Mouse (Mus musculus) WW6 (cell line): Measurements from ENCODE around the gene Rdh9.

Source experiments
- DNase-seq: peaks from one replicate; pipeline ENCODE4 v3.0.0-alpha.2; 2013; ENCODE audit warnings: low read depth, low spot score

Gene Rdh9

DNA sequence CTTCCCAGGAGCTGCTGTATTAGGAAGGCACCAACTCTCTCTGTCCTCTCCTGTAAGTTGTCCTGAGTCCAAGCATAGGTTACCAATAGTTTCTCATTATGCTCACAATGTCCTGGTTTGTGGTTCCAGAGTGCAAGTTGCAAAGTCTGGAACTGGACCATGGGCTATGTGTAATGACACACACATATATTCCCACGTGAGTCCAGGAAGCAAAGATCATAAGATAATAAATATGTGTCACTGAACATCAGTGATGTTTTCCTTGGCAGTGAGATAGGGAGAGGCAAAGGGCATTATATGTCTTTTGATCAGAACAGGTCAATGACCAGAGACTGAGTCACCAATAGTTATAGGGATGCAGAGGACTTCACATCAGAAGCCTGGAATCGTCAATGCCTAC lies at the start of gene Rdh9:
Gene Rdh9 (plus strand): TSS at position 376 of the 400 bp plus-strand sequence.
- no peak for DNase-seq

GRCm38 (mm10) chr10:127728437-127728836 lies 47.7 kb upstream of the Rdh9 start:
- DNase-seq, result no peak

DNA sequence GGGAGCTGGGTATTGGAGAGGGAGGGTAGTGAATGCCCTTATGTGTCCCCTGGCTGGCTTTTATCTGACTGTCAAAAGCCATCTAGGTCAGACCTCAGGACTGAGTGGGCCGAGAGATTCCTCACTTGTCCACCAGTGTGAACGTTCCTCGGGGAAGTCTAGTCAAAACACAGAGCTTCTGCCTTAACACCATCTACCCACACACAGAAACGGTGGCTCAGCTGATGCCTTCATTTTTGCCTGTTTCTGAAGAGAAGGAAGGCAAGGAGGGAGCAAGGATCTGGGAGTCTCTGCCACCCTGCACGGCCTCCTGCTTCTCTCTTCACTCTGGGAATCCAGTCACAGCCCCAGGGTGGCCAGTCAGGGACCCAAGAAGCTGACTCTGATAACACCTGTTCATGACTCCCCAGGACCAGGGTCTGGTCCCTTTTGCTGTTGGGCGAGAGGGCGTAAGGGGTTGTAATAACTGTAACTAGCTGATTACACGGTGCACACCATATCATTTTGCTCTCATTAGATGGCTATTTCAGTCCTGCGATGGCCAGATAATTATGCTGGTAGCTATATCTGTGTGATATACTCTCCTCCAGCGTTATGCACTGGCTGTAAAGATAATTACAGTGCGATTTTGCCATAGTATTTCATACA lies 45.8 kb upstream of the Rdh9 start:
- DNase-seq, result no peak

DNA sequence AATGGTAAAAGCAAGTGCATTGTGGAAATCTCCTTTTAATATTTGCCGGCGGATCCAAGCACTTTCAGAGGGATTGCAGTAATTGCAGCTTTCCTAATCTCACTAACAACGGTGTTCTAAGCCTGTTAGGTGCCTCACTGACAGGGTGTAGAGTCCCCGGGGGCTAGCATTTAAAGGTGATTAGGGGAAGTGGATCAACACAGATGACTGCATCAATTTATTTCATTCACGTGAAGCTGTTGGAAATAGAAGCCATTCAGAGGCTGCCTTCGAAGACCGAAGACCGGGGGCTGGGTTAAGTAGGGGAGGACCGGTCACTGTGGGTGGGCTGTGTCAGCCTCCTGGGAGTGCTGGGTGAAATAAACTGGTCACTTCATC lies 45.3 kb upstream of the Rdh9 start:
- no peak for DNase-seq

GRCm38 (mm10) chr10:127731397-127731796 lies 44.8 kb upstream of the Rdh9 start:
- DNase-seq, result no peak

GRCm38 (mm10) chr10:127734434-127734833 lies 41.8 kb upstream of the Rdh9 start:
- DNase-seq, result no peak

GRCm38 (mm10) chr10:127736266-127736665 lies 39.9 kb upstream of the Rdh9 start:
- DNase-seq, result no peak

GRCm38 (mm10) chr10:127736916-127737315 lies 39.3 kb upstream of the Rdh9 start:
- DNase-seq, result no peak

DNA sequence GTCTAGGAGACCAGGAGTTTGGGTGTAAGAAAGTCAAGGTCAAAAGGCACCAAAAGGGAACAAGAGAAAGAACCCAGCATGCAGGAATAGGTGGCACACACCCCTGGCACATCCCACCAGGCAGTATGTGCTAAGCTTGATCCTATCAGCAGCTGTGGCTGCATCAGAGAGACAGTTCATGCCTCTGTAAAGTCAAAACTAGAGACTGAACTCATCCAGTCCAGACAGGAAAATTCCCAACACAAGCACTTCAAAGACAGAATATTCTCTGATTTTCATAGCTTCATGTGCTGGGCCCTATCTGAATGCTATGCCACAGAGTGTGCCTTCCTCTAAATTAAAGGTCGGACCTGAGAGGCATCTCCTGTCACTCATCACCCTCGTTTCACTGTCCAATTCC lies 38.6 kb upstream of the Rdh9 start:
- no peak for DNase-seq

DNA sequence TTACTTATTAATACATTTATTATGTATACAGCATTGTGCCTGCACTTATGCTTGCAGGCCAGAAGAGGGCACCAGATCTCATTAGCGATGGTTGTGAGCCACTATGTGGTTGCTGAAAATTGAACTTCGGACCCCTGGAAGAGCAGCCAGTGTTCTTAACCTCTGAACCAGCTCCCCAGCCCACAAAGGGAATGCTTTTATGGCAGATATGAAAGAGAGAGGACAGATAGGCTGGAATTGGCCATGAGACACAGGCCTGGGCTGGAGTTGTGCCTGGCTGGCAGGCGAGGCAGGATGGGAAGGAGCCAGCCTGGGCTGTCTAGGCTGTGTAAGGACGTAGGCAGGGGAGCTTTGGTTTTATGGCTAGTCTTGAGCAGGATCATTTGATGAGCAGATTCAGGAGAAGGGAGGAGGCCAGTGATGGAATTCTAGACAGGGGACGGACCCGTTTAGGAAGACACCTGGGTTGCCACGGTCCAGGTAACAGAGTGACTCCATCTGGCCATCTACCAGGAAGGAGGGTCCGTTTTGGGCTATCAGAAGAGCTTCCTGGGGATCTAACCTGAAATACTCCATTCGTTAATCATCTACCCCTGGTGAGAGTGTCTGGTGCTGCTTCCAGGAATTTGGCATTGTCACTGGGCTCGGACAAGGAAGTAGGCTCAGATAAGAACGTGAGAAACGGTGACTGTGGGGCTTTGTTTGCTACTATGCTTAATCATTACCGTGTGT lies 37.9 kb upstream of the Rdh9 start:
- no peak for DNase-seq

GRCm38 (mm10) chr10:127739083-127739660 lies 37.0 kb upstream of the Rdh9 start, which contains the start of gene Zbtb39:
TSS of gene Zbtb39 (plus strand) at chr10:127739538.
- peak; percentile 49 for DNase-seq

DNA sequence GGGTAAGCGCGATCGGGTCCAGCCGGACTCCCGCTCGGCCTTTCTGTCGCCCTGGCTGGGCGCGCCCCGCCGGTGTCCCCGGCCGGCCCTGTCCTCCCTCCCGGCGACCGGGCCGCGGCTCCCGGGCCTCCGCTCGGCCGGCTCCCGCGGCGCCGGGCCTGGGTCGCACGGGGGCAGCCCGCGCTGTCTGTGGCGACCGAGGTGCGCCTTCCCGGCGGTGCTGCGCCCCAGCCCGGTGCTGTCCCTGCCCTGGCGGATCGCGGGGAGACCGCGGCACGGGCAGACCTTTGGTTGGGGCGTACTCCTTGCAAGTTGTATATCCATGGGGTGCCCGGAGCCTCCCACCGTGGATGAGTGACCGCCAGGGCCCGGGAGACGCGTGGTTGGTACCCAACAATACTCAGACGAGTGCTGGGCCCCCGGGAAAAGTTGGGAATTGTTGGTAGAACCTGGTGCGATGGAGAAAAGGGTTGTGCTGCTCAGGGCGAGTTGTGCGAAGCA lies 36.5 kb upstream of the Rdh9 start:
- DNase-seq, result no peak

- DNase-seq, result no peak
Observed at GRCm38 (mm10) chr10:127744661-127745060, 31.5 kb upstream of the Rdh9 start.

- DNase-seq, result no peak
Observed at GRCm38 (mm10) chr10:127745886-127746285, 30.3 kb upstream of the Rdh9 start.

DNA sequence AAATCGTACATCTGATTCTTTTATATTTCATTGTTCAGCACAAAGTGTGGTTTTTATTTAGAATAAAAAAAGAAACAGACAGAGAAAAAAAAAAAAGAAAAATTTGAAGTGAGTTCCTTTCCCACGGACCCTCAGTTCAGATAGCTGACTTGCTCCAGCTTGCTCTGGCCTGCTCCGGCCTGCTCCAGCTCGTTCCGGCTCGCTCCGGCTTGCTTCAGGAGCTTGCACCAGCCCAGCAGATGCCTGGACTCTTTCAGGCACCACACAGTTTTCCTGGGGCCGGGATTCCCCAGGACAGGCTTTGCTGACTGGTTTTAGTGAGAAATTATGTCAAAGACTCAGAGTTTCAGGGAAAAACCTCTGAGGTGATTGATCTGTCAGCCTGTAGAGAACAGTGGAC lies 28.9 kb upstream of the Rdh9 start:
- DNase-seq, result no peak

DNA sequence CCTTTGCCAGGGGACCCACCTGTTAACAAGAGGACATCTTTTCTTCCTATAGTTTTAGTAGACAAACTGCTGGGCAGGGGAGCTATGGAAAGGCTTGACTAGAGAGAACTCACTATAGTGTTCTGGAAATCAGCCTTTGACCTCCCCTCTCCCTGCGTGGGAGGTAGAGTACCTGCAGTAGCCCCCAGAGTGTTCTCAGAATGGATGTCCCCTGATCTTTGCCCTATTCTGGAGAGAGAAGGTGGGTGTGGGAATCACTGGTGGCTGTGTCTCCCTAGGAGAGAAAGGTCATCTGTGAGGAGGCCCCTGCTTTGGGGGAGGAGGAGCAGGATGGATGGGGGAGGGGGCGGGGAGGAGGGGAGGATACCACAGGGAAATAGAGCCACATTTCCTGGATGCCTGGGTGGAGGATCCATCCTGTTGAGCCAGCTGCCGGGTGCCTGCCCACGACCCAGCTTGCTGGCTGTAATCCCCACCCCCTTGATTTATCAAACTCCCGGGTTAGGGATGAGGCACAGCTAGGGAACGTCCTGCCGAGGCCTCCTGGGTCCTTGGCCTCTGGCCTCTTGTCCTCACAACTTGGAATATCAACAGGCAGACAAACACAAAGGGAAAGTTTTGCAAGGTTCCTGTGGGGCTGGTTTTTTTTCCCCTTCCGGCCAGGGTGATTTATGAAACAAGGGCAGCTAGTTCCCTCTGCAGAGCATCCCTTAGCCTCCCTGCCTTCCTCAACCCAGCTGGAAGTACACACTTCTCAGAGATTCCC lies 27.2 kb upstream of the Rdh9 start:
- DNase-seq, result no peak

- DNase-seq, result no peak
Observed at GRCm38 (mm10) chr10:127750136-127750777, 25.9 kb upstream of the Rdh9 start.

- no peak for DNase-seq
Observed at GRCm38 (mm10) chr10:127751548-127751947, 24.6 kb upstream of the Rdh9 start, which contains the start of gene Gpr182. TSS of gene Gpr182 (minus strand) at chr10:127751732.

DNA sequence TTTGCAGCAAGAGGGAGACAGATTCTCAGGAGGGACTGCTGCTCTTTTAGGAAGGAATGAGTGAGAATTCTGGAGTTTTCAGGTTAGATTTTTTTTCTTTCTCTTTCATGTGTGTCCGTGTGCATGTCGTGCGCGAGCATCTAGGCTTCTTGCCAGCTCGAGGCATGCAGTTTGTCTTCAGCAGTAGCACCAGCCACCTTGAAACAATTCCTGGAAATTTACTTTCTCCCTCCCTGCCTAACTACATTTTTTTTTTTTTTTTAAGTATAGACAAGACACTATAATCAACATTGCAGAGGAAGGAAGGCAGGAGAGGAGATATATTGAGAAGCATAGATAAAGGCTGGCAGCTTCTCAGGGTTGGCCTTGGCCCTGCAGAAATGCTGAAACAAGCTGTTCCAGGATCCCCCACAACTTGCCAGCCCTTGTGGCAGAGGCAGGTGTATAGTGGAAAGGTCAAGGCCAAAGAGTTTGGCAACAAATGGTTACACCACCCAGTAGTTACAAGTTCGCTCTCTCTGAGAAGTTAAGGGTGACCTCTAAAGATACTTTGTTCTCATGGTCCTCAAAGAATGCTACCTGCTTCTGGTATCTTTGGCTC lies 21.5 kb upstream of the Rdh9 start:
- DNase-seq, result no peak

DNA sequence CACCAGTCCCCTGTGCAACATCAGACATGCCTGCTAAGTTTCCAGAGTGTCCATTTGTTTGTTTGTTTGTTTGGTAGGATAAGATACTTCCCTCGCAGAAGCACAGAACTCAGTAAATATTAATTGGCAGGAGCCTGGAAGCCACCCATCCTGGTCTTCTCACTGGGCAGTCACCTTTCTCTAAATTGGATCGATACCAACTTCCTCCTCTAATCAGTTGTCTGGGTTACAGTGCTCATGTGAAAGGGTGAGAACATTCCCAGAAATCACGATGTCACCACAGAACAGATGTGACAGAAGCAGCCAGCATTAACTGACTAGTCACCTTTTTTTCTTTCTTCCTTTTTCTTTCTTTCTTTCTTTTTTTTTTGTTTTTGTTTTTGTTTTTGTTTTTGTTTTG lies 20.9 kb upstream of the Rdh9 start:
- no peak for DNase-seq
